Mouse (Mus musculus): ENCODE results near the gene Ccdc190. TPM values are rescaled to one million over a fixed set of nuclear protein-coding genes. Genes with fewer than 3 reads are reported as not detected.

Gene Ccdc190
- polyA plus RNA-seq, 1 experiment from 2014 or later, result 3.2 TPM

DNA sequence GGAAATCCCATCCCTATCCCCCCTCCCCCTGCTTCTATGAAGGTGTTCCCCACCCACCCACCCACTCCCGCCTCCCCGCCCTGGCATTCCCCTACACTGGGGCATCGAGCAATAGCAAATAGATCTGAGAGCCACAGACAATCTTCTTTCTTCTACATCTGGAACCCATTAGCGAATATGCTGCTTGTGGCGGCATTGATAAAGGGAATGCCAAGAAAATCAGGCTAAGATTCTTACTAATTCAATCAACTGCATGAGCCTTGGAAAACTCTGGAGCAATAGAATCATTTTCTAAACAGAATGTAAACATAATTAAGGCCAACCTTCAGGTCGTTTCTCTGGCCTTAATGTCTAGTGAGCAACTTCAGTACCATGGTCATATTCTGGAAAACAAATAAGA, 16.9 kb upstream of the Ccdc190 start:
- H3K9ac ChIP-seq, result no peak overlapping the region
- H3K4me3 ChIP-seq, result no peak overlapping the region
- ATAC-seq (ENCODE audit: low FRiP score, low read depth), result no peak
- H3K4me2 ChIP-seq, result no peak overlapping the region
- H3K9me3 ChIP-seq, result no peaks in the 10 kb centered on the region
- no peaks in the 10 kb centered on the region for H3K27me3 ChIP-seq
- peaks cover 1% of the 10 kb centered on the region for H3K4me1 ChIP-seq (replicated peaks)
- WGBS, result 86% methylated on average over 6 of the region's 6 CpGs
- no peak overlapping the region for H3K27ac ChIP-seq (replicated peaks)
- no peaks in the 10 kb centered on the region for H3K36me3 ChIP-seq

DNA sequence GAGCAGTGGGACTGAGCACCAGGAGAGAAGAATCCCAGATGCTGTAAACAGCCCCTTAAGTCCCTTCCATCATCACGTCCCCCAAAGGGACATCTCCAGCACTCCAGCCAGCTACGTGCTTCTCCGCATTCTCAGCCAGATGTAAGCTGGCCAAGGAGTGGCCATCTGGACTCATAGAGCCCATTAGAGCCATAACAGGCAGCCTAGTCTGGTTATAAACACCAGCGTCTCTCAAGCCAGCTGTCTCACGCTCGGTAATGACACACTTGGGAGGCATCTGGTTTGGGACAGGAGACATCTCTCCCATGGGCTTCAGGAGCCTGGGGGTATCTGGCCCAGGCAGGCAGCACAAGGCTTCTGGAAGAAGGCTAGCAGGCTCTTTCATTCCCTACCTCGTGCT, 11.8 kb upstream of the Ccdc190 start:
- Histone ChIP-seq H3K4me1 (replicated peaks) (peaks cover 10% of the 10 kb centered on the region), H3K9ac (no peak overlapping the region), H3K4me3 (no peak overlapping the region), H3K27me3 (peaks cover 3% of the 10 kb centered on the region; the same call in 1 of the 2 replicates), H3K9me3 (no peaks in the 10 kb centered on the region), H3K4me2 (no peak overlapping the region), H3K36me3 (no peaks in the 10 kb centered on the region), H3K27ac (replicated peaks) (no peak overlapping the region)
- WGBS, result 42% methylated on average over 7 of the region's 7 CpGs
- peak; percentile 19; the same call in 1 of the 2 replicates for ATAC-seq (ENCODE audit: low FRiP score, low read depth)

DNA sequence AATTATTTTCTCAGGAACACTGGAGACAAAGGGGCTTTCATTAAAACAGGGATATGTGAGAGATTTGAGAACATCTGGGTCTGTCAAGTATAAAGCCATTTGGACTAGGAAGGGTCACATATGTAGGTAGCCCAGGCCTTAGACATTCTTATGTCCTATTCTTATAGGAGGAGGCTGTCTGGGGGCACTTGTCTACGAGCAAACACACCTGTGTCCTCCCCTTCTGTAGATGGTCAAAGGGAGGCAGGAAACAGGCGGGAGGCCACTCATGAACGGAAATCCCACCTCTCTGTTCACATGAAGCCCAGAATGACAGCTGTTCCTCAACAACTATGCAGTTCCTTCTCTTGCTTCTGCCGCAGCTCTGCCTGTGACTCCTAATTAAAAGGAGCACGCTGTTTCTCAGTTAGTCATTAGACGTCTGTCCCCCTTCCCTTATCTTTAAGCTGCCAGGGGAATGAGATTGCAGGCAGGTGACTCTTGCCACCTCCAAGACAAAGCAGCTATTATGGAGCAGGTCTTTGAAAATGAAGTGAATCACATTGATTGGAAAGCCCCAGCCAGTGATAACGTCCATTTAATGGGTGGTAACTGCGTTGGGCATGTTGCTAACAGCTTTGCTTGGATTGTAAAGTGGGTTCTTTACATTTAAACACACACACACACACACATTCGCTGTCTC, 11.2 kb upstream of the Ccdc190 start:
- no peaks in the 10 kb centered on the region for H3K9me3 ChIP-seq
- peaks cover 10% of the 10 kb centered on the region for H3K4me1 ChIP-seq (replicated peaks)
- H3K9ac ChIP-seq, result no peak overlapping the region
- H3K27ac ChIP-seq (replicated peaks), result no peak overlapping the region
- no peaks in the 10 kb centered on the region for H3K36me3 ChIP-seq
- H3K4me3 ChIP-seq, result no peak overlapping the region
- H3K27me3 ChIP-seq, result peaks cover 3% of the 10 kb centered on the region; the same call in 1 of the 2 replicates
- ATAC-seq (ENCODE audit: low FRiP score, low read depth), result no peak
- H3K4me2 ChIP-seq, result no peak overlapping the region
- WGBS, result 60% methylated on average over 9 of the region's 9 CpGs

DNA sequence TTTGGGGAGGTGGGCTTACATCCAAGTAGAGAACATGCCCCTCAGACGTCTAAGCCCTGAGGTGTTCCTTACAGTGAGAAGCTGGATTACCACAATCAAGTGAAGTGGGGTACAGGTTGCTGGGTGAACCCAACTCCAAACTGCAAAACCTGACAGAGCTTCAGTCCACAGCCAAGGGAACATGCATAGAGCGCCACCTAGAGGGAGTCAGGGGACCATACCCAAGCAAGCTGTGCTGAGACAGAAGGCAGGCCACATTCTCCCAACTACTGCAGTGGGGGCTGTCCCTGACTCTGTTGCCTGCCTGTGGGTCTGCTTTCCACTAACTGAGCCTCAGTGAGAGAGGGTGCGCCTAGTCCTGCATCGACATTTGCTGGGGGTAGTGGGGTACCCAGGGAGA, 10.4 kb upstream of the Ccdc190 start:
- no peaks in the 10 kb centered on the region for H3K9me3 ChIP-seq
- ATAC-seq (ENCODE audit: low FRiP score, low read depth), result peak; percentile 72
- 0 out of 2 replicates have a peak overlapping the region, but pooled peaks have one; percentile 23 for H3K27ac ChIP-seq (replicated peaks)

DNA sequence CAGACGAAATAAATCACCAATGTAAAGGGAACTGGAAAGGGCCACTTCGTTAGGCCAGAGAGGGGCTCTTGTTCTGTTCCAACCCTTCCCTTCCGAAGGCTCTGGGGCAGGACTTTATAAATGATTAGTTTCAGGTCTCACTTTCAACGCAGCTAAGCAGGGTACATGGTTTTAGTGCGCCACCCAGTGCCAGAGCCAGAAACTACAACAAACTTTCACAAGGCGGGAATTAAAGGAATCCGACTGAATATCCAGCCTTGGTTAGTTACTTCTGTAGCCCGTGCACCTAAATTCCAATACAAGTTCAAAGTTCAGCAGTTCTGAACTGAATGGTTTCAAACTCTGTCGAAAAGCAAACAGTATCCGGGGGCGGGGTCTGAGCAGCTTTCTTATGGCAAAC, 9.2 kb upstream of the Ccdc190 start:
- H3K36me3 ChIP-seq, result no peaks in the 10 kb centered on the region
- 5% methylated on average over 11 of the region's 11 CpGs for WGBS
- peaks cover 3% of the 10 kb centered on the region; the same call in 1 of the 2 replicates for H3K27me3 ChIP-seq
- H3K9ac ChIP-seq, result no peak overlapping the region
- ATAC-seq (ENCODE audit: low FRiP score, low read depth), result peak; percentile 54; the same call in 1 of the 2 replicates
- H3K4me3 ChIP-seq, result no peak overlapping the region
- H3K4me2 ChIP-seq, result peak overlapping the region; percentile 31; the same call in 1 of the 2 replicates
- H3K9me3 ChIP-seq, result no peaks in the 10 kb centered on the region
- no peak overlapping the region for H3K27ac ChIP-seq (replicated peaks)
- peaks cover 10% of the 10 kb centered on the region for H3K4me1 ChIP-seq (replicated peaks)

More for the DNA sequence above, 10.4 kb upstream of the Ccdc190 start:
- Histone ChIP-seq H3K4me1 (replicated peaks) (peaks cover 10% of the 10 kb centered on the region), H3K4me3 (no peak overlapping the region), H3K27me3 (peaks cover 3% of the 10 kb centered on the region; the same call in 1 of the 2 replicates), H3K4me2 (no peak overlapping the region), H3K36me3 (no peaks in the 10 kb centered on the region), H3K9ac (no peak overlapping the region)
- 32% methylated on average over 4 of the region's 4 CpGs for WGBS

DNA sequence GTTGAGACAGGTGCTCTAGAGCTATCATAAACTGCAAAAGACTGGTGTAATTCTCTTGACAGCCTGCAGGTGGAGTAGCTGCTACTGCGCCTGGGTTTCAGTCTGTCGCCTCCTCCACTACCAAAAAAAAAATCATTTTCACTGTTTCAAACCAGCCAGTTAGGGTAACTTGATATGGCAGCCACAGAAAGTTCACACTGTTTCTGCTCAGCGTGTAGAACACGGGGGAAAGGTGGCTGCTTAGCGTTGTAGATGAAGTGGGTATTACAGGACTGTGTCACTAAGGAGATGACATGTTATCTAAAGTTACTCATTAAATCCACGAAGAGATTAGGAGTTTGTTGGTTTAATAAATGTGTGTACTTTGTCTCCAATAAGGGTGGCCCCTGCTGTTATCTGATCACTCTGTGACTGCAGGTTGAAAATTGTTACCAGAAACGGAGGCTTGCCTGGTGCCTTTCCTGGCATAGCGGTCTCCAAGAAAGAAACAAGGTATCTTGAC, 6.7 kb upstream of the Ccdc190 start:
- H3K4me2 ChIP-seq, result no peak overlapping the region
- H3K9me3 ChIP-seq, result no peaks in the 10 kb centered on the region
- H3K4me3 ChIP-seq, result no peak overlapping the region
- no peaks in the 10 kb centered on the region for H3K36me3 ChIP-seq
- H3K27ac ChIP-seq (replicated peaks), result no peak overlapping the region
- no peak overlapping the region for H3K9ac ChIP-seq
- peaks cover 7% of the 10 kb centered on the region for H3K4me1 ChIP-seq (replicated peaks)
- H3K27me3 ChIP-seq, result peaks cover 3% of the 10 kb centered on the region; the same call in 1 of the 2 replicates
- WGBS, result 47% methylated on average over 8 of the region's 8 CpGs
- ATAC-seq (ENCODE audit: low FRiP score, low read depth), result no peak

DNA sequence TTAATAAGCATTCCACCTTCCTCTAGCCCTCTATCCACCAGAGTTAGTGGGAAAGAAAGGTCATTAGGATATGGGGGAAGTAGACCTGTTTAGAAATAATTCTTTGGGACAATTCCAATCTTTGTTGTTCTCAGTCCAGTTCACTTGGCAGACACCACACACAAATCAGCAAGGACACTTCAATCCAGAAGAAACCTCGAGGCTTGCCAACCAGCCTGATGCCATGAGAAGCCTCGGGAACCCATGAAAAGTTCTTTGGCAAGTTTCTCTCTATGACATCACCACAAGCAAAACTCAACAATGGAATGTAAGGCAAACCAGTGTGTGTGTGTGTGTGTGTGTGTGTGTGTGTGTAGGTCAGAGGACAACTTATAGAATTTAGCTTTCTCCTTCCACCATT, 3.9 kb upstream of the Ccdc190 start:
- ATAC-seq (ENCODE audit: low FRiP score, low read depth), result no peak
- Histone ChIP-seq H3K27me3 (peaks cover 3% of the 10 kb centered on the region; the same call in 1 of the 2 replicates), H3K4me2 (no peak overlapping the region), H3K9me3 (no peaks in the 10 kb centered on the region), H3K4me1 (replicated peaks) (no peaks in the 10 kb centered on the region), H3K9ac (no peak overlapping the region), H3K4me3 (no peak overlapping the region), H3K36me3 (no peaks in the 10 kb centered on the region), H3K27ac (replicated peaks) (no peak overlapping the region)
- 73% methylated on average over 2 of the region's 2 CpGs for whole genome bisulfite sequencing

DNA sequence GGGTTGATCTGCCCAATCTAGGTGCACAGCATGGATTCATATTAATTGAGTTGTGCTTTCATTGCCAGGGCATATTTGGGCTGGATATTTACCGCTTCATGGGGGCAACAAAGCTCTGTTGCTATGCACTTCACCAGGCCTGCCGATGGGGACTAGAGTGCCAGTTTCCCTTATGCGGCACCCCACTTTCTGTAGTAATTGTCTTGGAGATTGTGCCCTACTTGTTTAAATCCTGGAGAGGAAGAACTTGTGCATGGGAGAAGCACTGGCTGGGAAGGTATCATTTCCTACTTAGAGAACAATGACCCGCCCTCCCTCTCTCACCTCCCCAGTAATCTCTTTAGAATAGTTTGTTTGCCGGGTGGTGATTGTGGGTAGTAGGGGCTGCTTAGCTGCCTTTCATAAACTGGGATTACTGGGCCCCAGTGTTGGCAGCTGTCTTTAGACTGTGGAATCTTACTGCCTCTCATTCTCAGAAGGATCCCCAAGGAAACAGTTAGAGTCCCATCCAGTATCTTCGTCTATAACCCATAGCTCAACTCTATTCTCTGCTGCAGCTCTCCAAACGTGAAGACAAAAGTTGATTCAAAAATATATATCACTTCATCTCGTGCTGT, 587 bp upstream of the Ccdc190 start:
- WGBS, result 51% methylated on average over 8 of the region's 8 CpGs
- Histone ChIP-seq H3K4me3 (no peak overlapping the region), H3K9ac (no peak overlapping the region), H3K36me3 (no peaks in the 10 kb centered on the region), H3K27ac (replicated peaks) (peak overlapping the region; percentile 68), H3K4me2 (peak overlapping the region; percentile 40), H3K4me1 (replicated peaks) (peaks cover 9% of the 10 kb centered on the region), H3K9me3 (no peaks in the 10 kb centered on the region), H3K27me3 (no peaks in the 10 kb centered on the region)
- peak; percentile 46 for ATAC-seq (ENCODE audit: low FRiP score, low read depth)

DNA sequence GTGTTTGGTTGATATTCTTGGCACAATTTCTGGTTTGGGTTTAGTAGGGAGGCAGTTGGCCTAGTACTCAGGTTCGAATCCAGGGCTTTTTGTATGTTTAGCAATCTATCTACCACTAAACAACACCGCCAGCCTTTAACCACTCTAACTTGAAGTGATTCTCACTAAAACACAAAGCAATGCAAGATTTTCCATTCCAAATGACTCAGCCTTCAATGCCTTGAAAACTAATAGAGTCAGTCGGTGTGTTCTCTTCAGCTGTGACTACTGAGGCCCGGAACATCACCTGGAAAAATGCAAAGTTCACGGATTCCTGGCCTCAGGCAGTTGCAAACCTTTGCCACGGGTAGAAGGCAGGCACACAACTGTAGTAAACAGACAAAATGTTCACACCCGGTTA, 3.2 kb downstream of the Ccdc190 start:
- Histone ChIP-seq H3K4me3 (no peak overlapping the region), H3K4me2 (peak overlapping the region; percentile 34; the same call in 1 of the 2 replicates), H3K4me1 (replicated peaks) (peaks cover 23% of the 10 kb centered on the region), H3K9me3 (no peaks in the 10 kb centered on the region), H3K36me3 (no peaks in the 10 kb centered on the region), H3K9ac (no peak overlapping the region), H3K27ac (replicated peaks) (peak overlapping the region; percentile 38; the same call in 1 of the 2 replicates), H3K27me3 (no peaks in the 10 kb centered on the region)
- 83% methylated on average over 7 of the region's 7 CpGs for WGBS
- ATAC-seq (ENCODE audit: low FRiP score, low read depth), result no peak

DNA sequence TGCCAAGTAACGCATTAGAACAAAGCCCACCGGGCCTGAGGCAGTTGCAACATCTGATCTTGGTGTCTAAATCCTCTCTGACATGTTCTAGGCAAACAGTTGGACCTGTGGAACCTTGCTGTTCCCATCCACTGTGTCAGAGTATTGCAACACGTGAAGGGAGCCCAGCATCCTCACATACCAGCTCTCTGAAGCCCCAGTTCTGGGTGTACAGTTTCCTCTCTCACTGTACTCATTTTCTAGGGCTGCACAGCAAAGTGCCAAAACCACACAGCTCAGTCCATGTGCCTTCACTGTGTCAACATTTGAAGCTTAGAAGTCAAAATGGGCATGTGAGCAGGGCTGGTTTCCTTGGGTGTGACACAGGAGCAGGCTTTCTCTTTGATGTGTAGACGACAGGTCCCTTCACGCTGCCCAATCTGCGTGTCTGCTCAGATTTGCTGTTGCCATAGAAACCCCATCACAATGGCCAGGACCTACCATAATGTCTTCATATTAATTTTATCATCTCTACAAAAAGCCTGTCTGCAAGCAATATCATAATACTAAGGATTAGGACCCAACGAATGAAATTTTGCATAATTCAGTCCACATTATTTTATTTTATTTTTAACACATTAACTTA, 3.8 kb downstream of the Ccdc190 start:
- Histone ChIP-seq H3K27me3 (no peaks in the 10 kb centered on the region), H3K27ac (replicated peaks) (peak overlapping the region; percentile 38), H3K36me3 (no peaks in the 10 kb centered on the region), H3K9me3 (no peaks in the 10 kb centered on the region), H3K4me2 (no peak overlapping the region), H3K9ac (no peak overlapping the region), H3K4me1 (replicated peaks) (peaks cover 23% of the 10 kb centered on the region), H3K4me3 (no peak overlapping the region)
- ATAC-seq (ENCODE audit: low FRiP score, low read depth), result no peak; the same call in 1 of the 2 replicates
- 51% methylated on average over 7 of the region's 7 CpGs for WGBS

DNA sequence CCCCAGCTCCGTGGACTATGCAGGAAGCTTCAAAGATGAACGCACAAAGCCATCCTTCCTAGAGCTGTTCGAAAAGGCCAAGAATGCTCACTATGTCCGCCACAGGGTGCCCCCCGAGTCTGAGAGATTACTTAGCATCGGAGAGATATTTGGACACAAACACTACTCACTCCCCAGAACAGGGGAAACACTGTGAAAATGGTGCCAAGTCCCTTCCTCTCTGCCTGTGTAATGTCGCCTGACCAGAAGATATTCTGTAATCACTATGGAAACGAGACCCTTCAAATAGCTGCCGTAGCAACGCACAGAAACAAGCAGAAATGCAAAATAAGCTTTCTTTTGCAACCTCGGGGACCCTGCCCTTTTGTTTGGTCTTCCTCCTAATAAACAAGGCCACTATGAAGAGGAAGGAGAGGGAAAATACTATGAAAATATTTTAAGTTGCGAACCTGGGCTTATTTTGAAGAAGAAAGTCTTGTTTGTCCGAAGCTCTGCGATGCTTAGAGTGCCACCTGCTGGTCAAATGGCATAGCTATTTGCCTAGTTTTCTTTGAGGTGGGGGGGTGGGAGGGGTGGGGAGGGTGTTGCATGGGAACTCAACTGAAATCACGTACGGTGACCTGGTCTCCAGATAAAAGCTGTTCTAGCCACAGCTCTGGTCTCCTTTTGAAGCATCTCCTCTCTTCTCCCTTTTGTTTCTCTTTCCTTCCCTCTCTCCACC, 5.7 kb downstream of the Ccdc190 start:
- Histone ChIP-seq H3K4me2 (peak overlapping the region; percentile 49), H3K36me3 (no peaks in the 10 kb centered on the region), H3K9ac (no peak overlapping the region), H3K27ac (replicated peaks) (peak overlapping the region; percentile 73), H3K9me3 (no peaks in the 10 kb centered on the region), H3K4me1 (replicated peaks) (peaks cover 23% of the 10 kb centered on the region), H3K27me3 (no peaks in the 10 kb centered on the region), H3K4me3 (peak overlapping the region; percentile 22)
- WGBS, result 24% methylated on average over 16 of the region's 16 CpGs
- ATAC-seq (ENCODE audit: low FRiP score, low read depth), result peak; percentile 85
